Mouse (Mus musculus) erythroblast, embryonic 14.5 days (primary cell): ENCODE measurements around the gene Tcirg1.

Source experiments
- GATA1 ChIP-seq: IDR thresholded peaks from 2 replicates; pipeline ENCODE4 v1.6.1; 2012; ENCODE audit warnings: low read length, inconsistent platforms, mixed read lengths
- TAL1 ChIP-seq: IDR thresholded peaks from 3 replicates; pipeline ENCODE4 v1.6.1; 2012; ENCODE audit warnings: low read length, inconsistent platforms, mixed read lengths

- TF ChIP-seq TAL1 = no peak
- no peak for TF ChIP-seq GATA1
Observed at GRCm38 (mm10) chr19:3862713-3863112, 44.2 kb downstream of the Tcirg1 start.
